Mouse (Mus musculus) cortical plate, adult 2 months (tissue): Measurements from ENCODE around the gene Atp10b.

ENCODE experiments used
- CTCF ChIP-seq: fragments of 200-500 bp; IDR thresholded peaks from 2 replicates; pipeline ENCODE4 v1.5.1; 2011; ENCODE audit warnings: mild to moderate bottlenecking, control low read depth, low read length; ENCODE audit not compliant: insufficient read depth; ENCODE audit errors: extremely low read depth
- POLR2A ChIP-seq: fragments of 200-500 bp; IDR thresholded peaks from 2 replicates; pipeline ENCODE4 v1.6.1; 2011; ENCODE audit warnings: mild to moderate bottlenecking, low read length, control low read depth; ENCODE audit not compliant: insufficient read depth; ENCODE audit errors: extremely low read depth

GRCm38 (mm10) chr11:43189817-43190593 lies 40.3 kb downstream of the Atp10b start:
- TF ChIP-seq CTCF (no peak), POLR2A (no peak)
